Mouse (Mus musculus): Measurements from ENCODE around the gene Armc10. TPM values are rescaled to one million over a fixed set of nuclear protein-coding genes. Genes with fewer than 3 reads are reported as not detected.
A peak's percentile ranks its signal among the peaks of the same experiment; 100 is the strongest.
"Not testable (repeated sequence)": the region's sequence is repeated elsewhere in the genome, so short reads cannot be mapped to it uniquely, and the experiment has no call there.

Armc10 gene
- polyA plus RNA-seq (2014; fragmentation: Nextera tagmentation; extraction: Ambion mirVana): 53.6 and 54.4 TPM in 2 replicates

DNA sequence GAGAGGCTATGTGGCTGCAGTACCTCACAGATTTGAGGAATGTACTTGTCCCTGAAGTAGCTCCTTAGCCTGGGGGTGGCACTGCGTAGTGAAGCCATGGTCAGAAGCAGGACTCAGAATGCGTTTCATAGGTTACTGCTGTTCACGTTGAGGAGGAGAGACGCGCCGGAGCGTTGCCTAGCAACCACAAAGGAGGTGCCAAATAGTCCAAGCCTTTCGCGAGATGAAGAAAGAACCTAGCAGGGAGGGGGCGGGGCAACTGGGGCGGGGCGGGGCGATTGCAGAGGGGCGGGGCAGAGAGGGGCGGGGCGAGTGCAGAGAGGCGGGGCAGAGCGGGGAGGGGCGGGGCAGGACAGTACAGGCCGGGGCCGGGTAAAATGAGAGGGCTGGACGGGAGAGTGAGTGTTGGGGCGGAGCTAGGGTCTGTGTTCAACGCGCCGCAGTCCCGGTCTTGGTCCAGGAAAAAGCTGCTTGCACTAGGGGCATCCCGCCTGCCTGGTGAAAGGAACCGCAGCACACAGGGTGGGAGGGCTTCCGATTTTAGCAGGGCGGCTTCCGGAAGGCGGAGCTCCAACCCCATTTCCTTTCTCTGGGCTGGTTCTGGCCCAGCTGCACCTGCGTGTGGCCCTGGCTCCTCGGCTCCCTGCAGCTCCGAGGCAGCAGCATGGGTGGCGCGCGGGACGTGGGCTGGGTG, at the start of gene Armc10, which contains the start of gene Fbxl13:
Armc10 (plus strand) TSS at position 375 of the 694 bp plus-strand sequence.
Fbxl13 (minus strand) TSS at position 196 of the 694 bp plus-strand sequence.
- ATAC-seq (ENCODE audit: insufficient read depth) (peak; percentile 97), DNase-seq (peak; percentile 93)
- H3K27ac ChIP-seq (ENCODE audit: low read depth): peak within 1 kb of the TSS; percentile 87
- under 1% methylated on average over 39 of the region's 40 CpGs for WGBS
- peak within 1 kb of the TSS; percentile 71 for H3K4me3 ChIP-seq (ENCODE audit: low read depth, low read length)
- peak within 1 kb of the TSS; percentile 61 for H3K4me2 ChIP-seq
- peaks cover 3% of the 10 kb centered on the region; the same call in 1 of the 2 replicates for H3K4me1 ChIP-seq (ENCODE audit: insufficient read depth)
- peak; percentile 26 for TF ChIP-seq CTCF (IDR thresholded peaks at IDR 0.05; ENCODE audit: low read depth)
- H3K9me3 ChIP-seq (ENCODE audit: low read depth, low read length): no peaks in the 10 kb centered on the region
- H3K36me3 ChIP-seq (ENCODE audit: insufficient read depth): peaks cover 29% of the 10 kb centered on the region
- H3K27me3 ChIP-seq (ENCODE audit: insufficient read depth, low read length): no peaks in the 10 kb centered on the region
- peak within 1 kb of the TSS; percentile 74 for H3K9ac ChIP-seq

DNA sequence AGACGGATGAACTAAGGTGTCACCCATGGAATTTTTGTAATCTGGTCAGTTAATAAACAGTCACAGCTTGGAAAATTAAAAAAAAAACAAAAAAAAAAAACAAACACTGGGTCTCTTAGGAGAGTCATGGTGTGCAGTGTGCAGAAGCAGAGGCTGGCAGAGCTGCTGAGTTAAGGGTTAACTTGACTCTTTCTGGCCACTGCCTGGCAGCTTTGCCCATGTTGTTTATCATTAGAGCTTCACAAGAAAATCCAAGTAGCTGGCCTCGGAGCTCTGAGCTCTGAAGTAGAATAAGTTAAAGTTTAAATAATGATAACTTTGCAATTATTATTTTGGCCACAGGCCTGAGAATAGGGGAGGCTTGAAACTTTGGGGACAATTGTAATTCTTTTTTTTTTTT, 46.1 kb upstream of the Armc10 start:
- WGBS: 48% methylated on average over 2 of the region's 2 CpGs
- H3K4me3 ChIP-seq (ENCODE audit: low read depth, low read length); ATAC-seq (ENCODE audit: insufficient read depth); H3K9me3 ChIP-seq (ENCODE audit: low read depth, low read length); H3K27me3 ChIP-seq (ENCODE audit: insufficient read depth, low read length); DNase-seq; H3K36me3 ChIP-seq (ENCODE audit: insufficient read depth); H3K4me1 ChIP-seq (ENCODE audit: insufficient read depth); H3K9ac ChIP-seq; H3K4me2 ChIP-seq; H3K27ac ChIP-seq (ENCODE audit: low read depth): not testable (repeated sequence)

DNA sequence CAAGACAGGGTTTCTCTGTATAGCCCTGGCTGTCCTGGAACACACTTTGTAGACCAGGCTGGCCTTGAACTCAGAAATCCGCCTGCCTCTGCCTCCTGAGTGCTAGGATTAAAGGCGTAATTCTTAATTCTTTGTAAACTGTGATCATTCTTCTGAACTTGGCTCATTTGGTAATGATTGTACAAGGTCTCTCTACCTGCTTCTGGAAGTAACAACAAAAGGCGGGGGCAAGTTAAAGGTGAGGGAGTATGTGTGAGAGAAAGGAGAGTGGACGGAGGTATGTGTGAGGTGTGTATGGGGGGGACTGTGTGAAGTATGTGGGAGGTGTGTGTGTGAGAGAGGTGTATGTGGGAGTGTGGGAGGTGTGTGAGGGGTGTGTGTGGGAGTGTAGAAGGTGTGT, 45.7 kb upstream of the Armc10 start:
- Histone ChIP-seq H3K4me3 (ENCODE audit: low read depth, low read length) (no peak overlapping the region), H3K27me3 (ENCODE audit: insufficient read depth, low read length) (no peaks in the 10 kb centered on the region), H3K9me3 (ENCODE audit: low read depth, low read length) (no peaks in the 10 kb centered on the region), H3K4me1 (ENCODE audit: insufficient read depth) (no peaks in the 10 kb centered on the region), H3K27ac (ENCODE audit: low read depth) (no peak overlapping the region), H3K9ac (no peak overlapping the region), H3K36me3 (ENCODE audit: insufficient read depth) (no peaks in the 10 kb centered on the region), H3K4me2 (no peak overlapping the region)
- ATAC-seq (ENCODE audit: insufficient read depth) (no peak), DNase-seq (no peak)
- WGBS: 91% methylated on average over 4 of the region's 4 CpGs
- no peak for TF ChIP-seq CTCF (IDR thresholded peaks at IDR 0.05; ENCODE audit: low read depth)

DNA sequence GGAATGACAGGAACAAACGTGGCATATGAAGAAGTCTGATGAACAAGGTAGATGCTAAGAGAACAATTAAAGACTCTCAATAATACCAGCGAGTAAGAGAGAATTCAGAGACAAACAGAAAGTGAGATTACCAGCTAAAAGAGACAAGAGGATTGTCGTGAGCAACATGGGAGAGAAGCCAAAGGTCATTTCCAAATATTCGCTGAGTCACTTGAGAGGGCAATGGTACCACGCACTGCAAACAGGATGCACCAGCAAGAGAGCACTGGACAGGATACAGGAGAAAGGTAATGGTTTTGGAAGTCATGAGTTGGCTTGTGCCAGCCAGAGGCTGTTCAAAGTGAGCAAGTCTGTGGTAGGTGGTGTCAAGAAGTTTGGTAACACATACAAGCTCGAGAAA, 39.7 kb upstream of the Armc10 start:
- Histone ChIP-seq H3K4me3 (ENCODE audit: low read depth, low read length) (no peak overlapping the region), H3K9ac (no peak overlapping the region), H3K27ac (ENCODE audit: low read depth) (no peak overlapping the region), H3K36me3 (ENCODE audit: insufficient read depth) (no peaks in the 10 kb centered on the region), H3K9me3 (ENCODE audit: low read depth, low read length) (no peaks in the 10 kb centered on the region), H3K4me1 (ENCODE audit: insufficient read depth) (no peaks in the 10 kb centered on the region), H3K27me3 (ENCODE audit: insufficient read depth, low read length) (no peaks in the 10 kb centered on the region), H3K4me2 (no peak overlapping the region)
- WGBS: 54% methylated on average over 6 of the region's 6 CpGs
- no peak for TF ChIP-seq CTCF (IDR thresholded peaks at IDR 0.05; ENCODE audit: low read depth)
- no peak for DNase-seq
- no peak for ATAC-seq (ENCODE audit: insufficient read depth)

DNA sequence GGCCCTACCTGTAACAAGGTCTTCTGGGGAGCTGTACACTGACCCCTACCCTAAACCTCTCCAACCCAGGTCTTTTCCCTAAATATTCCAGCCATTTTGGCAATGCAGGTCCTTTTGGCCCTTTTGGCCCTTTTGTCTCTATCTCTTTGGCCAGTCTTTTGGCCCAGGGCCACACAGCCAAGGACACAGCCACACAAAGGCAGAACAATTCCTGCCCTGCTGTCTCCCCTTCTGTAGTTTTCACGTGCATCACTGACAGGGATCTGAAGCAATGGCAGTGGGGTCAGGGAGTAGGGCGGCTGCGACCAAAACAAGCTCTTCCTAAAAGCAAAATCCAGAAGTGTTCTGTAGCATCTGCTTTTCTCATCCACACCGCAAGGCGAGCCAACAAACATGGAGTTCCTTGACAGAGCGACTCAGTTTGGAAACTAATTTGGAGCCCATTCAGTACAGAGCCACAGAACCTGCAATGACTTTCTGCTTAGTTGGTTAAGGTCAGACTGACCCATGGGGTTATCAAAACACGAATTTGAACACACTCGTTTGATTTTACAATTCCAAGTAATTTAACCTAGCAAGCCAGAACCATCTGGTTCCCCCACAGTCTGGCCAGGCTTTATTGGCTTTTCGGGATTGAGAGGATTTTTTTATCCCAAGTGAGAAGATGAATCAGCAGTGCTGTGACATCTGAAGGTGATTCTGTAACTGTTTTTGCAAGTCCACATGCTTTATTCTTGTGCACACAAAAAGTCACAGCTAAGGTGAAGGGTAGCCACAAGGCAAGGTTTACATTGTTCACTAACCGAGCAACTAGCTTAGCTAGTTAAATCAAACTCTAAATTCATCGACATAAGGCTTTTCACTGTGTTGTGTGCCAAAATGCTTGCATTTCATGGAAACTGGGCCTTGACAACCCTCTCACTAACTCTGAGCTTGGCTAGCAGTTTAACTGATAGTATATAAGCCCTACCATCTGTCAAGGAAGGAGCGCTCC, 37.0 kb upstream of the Armc10 start:
- no peak for DNase-seq
- Histone ChIP-seq H3K4me3 (ENCODE audit: low read depth, low read length) (no peak overlapping the region), H3K9me3 (ENCODE audit: low read depth, low read length) (no peaks in the 10 kb centered on the region), H3K27me3 (ENCODE audit: insufficient read depth, low read length) (no peaks in the 10 kb centered on the region), H3K9ac (no peak overlapping the region), H3K27ac (ENCODE audit: low read depth) (no peak overlapping the region), H3K4me2 (no peak overlapping the region), H3K4me1 (ENCODE audit: insufficient read depth) (no peaks in the 10 kb centered on the region), H3K36me3 (ENCODE audit: insufficient read depth) (no peaks in the 10 kb centered on the region)
- 64% methylated on average over 12 of the region's 12 CpGs for WGBS
- no peak for ATAC-seq (ENCODE audit: insufficient read depth)
- TF ChIP-seq CTCF (IDR thresholded peaks at IDR 0.05; ENCODE audit: low read depth): no peak

DNA sequence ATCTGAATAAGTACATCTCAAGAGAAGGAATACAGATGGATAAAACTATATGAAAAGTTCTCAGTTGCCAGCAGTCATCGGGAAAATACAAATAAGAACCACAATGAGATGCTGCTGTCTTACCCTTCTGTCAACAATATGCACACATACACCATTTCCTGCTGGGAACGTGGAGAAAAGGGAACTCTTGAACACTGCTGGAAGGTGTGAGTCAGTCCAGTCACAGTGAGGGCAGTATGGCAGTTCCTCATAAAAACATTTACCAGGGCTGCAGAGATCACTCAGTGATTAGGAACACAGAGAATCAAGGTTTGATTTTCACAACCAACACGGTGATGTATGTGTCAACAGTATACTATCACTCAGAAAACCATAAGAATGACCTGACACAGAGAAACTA, 34.6 kb upstream of the Armc10 start:
- ATAC-seq (ENCODE audit: insufficient read depth): no peak

DNA sequence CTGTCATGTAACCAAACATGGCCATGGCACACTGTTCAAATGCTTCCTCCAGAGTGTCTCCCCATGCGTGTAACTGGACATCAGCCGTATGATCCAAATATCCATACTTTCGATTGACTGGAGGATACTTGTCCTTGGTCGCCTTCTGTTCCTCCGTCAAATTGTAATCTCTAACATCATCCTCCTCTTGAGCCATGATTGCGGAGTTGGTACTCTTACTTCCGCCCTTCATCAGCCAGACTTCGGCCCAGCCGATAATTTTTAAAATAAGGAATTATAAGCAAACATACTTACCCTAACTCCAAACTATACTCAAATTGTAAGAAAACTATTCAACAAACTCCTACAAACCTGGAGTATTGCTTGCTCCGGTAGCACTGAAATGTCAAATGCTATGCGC, 31.3 kb upstream of the Armc10 start:
- not testable (repeated sequence) for H3K4me1 ChIP-seq (ENCODE audit: insufficient read depth); H3K27ac ChIP-seq (ENCODE audit: low read depth); H3K9ac ChIP-seq; ATAC-seq (ENCODE audit: insufficient read depth); DNase-seq; H3K36me3 ChIP-seq (ENCODE audit: insufficient read depth); H3K4me3 ChIP-seq (ENCODE audit: low read depth, low read length); H3K27me3 ChIP-seq (ENCODE audit: insufficient read depth, low read length); H3K9me3 ChIP-seq (ENCODE audit: low read depth, low read length); H3K4me2 ChIP-seq
- 95% methylated on average over 11 of the region's 11 CpGs for WGBS

More for the DNA sequence above, 34.6 kb upstream of the Armc10 start:
- Histone ChIP-seq H3K4me2 (no peak overlapping the region), H3K9me3 (ENCODE audit: low read depth, low read length) (no peaks in the 10 kb centered on the region), H3K4me1 (ENCODE audit: insufficient read depth) (no peaks in the 10 kb centered on the region), H3K4me3 (ENCODE audit: low read depth, low read length) (no peak overlapping the region), H3K36me3 (ENCODE audit: insufficient read depth) (no peaks in the 10 kb centered on the region), H3K27ac (ENCODE audit: low read depth) (no peak overlapping the region), H3K9ac (no peak overlapping the region), H3K27me3 (ENCODE audit: insufficient read depth, low read length) (no peaks in the 10 kb centered on the region)
- no peak for TF ChIP-seq CTCF (IDR thresholded peaks at IDR 0.05; ENCODE audit: low read depth)
- no peak for DNase-seq
- 54% methylated on average over 3 of the region's 3 CpGs for WGBS

Measured in lung, embryonic 14.5 days (tissue).